Mouse (Mus musculus): ENCODE measurements around the gene Mybpc2. TPM values are rescaled to one million over a fixed set of nuclear protein-coding genes. Genes with fewer than 3 reads are reported as not detected.

Gene Mybpc2
- polyA plus RNA-seq, 1 experiment from 2014 or later, result 0.09 TPM

- Histone ChIP-seq H3K27me3 (peaks cover 71% of the 10 kb centered on the region), H3K4me3 (replicated peaks) (no peak overlapping the region), H3K9me3 (no peaks in the 10 kb centered on the region), H3K9ac (replicated peaks) (no peak overlapping the region), H3K27ac (no peak overlapping the region), H3K4me1 (replicated peaks) (peaks cover 10% of the 10 kb centered on the region), H3K4me2 (no peak overlapping the region), H3K36me3 (no peaks in the 10 kb centered on the region)
- ATAC-seq (ENCODE audit: insufficient number of reproducible peaks, insufficient read depth, low FRiP score, low TSS enrichment, low read depth), result no peak
- WGBS, result 63% methylated on average over 3 of the region's 3 CpGs
Observed at GRCm38 (mm10) chr7:44520990-44521389, 3.5 kb downstream of the Mybpc2 start.

DNA sequence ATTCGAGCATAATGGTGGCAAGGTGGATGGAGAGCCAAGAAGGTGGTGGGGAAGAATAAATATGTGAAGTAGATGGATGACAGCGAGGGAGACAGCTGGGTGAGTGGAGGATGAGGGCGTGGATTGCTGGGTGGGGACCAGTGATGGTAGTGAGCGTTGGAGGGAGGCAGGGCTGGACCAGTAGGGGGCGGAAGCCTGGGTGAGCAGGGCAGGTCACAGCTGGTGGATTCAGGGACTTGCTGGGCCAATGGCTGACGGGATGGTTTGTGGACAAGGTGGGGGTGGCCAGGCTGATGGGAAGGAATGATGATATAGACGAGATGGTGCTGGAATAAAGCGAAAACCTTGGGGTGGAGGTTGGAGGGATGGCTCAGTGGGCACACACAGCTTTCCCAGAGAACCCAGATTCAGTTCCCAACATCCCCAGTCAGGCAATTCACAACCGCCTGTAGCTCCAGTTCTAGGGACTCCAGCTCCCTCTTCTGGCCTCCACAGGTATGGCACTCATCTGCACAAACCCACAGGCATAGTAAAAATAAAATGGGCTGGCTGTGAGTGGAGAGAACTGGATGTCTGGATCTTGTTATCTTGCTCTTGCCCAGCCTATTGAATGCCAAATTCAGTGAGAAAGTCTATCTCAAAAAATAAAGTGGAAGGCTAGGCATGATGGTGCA lies 5.1 kb downstream of the Mybpc2 start:
- H3K9me3 ChIP-seq, result no peaks in the 10 kb centered on the region
- no peak overlapping the region for H3K4me3 ChIP-seq (replicated peaks)
- H3K4me1 ChIP-seq (replicated peaks), result 0 out of 2 replicates have a peak, but pooled peaks cover 4% of the 10 kb centered on the region
- no peak overlapping the region for H3K9ac ChIP-seq (replicated peaks)
- no peak overlapping the region for H3K27ac ChIP-seq
- 67% methylated on average over 9 of the region's 9 CpGs for WGBS
- H3K27me3 ChIP-seq, result peaks cover 68% of the 10 kb centered on the region
- H3K36me3 ChIP-seq, result no peaks in the 10 kb centered on the region
- no peak overlapping the region for H3K4me2 ChIP-seq
- no peak for ATAC-seq (ENCODE audit: insufficient number of reproducible peaks, insufficient read depth, low FRiP score, low TSS enrichment, low read depth)

DNA sequence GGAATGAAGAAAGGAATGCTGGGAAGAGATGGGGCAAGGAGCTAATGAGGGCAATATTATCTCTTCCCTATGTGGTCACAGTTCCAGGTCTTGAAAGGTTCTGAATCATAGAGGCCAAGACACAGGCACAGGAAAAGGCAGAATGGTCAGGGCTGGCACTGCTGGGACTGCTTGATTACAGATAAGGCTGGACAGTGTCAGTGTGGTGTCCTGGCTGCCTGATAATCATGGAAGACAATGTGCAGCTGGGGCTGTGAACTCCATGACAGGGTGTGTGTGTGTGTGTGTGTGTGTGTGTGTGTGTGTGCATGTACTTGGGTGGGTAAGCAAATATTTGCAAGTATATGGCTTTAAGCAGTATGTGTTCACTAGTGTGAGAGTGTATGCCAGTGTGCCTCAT lies 17.0 kb downstream of the Mybpc2 start:
- Histone ChIP-seq H3K4me1 (replicated peaks) (no peaks in the 10 kb centered on the region), H3K9ac (replicated peaks) (no peak overlapping the region), H3K36me3 (no peaks in the 10 kb centered on the region), H3K27ac (no peak overlapping the region), H3K4me2 (no peak overlapping the region), H3K9me3 (peaks cover 6% of the 10 kb centered on the region; the same call in 1 of the 2 replicates), H3K27me3 (peaks cover 45% of the 10 kb centered on the region), H3K4me3 (replicated peaks) (no peak overlapping the region)
- ATAC-seq (ENCODE audit: insufficient number of reproducible peaks, insufficient read depth, low FRiP score, low TSS enrichment, low read depth), result no peak

DNA sequence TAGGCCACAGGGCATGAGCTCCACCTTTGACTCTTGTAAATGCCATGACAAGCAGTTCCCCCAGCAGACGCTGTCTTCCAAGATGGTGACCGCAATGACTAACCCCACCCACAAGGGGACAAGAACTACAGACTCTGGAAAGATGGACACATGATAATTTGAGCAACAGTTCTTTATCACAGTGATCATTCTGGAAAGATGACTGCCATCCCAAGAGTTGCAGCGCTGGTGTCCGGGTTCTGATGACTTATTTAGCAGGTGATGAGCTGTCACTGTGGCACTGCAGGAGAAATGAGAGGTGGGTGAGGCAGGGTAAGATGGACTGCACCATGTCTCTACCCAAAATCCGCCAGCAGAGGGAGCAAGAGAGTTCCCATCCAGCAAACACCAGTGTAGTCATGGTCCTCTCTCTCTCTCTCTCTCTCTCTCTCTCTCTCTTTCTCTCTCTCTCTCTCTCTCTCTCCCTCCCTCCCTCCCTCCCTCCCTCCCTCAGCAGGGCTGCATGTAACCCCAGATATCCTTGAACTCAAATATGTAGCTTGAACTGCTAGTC lies 22.8 kb downstream of the Mybpc2 start:
- no peak for ATAC-seq (ENCODE audit: insufficient number of reproducible peaks, insufficient read depth, low FRiP score, low TSS enrichment, low read depth)
- peaks cover 5% of the 10 kb centered on the region; the same call in 1 of the 2 replicates for H3K9me3 ChIP-seq
- peaks cover 5% of the 10 kb centered on the region; the same call in 1 of the 2 replicates for H3K4me1 ChIP-seq (replicated peaks)
- WGBS, result 40% methylated on average over 5 of the region's 5 CpGs
- no peak overlapping the region for H3K27ac ChIP-seq
- H3K4me2 ChIP-seq, result no peak overlapping the region
- H3K9ac ChIP-seq (replicated peaks), result no peak overlapping the region
- H3K27me3 ChIP-seq, result peaks cover 16% of the 10 kb centered on the region
- no peak overlapping the region for H3K4me3 ChIP-seq (replicated peaks)
- peaks cover 4% of the 10 kb centered on the region; the same call in 1 of the 2 replicates for H3K36me3 ChIP-seq

DNA sequence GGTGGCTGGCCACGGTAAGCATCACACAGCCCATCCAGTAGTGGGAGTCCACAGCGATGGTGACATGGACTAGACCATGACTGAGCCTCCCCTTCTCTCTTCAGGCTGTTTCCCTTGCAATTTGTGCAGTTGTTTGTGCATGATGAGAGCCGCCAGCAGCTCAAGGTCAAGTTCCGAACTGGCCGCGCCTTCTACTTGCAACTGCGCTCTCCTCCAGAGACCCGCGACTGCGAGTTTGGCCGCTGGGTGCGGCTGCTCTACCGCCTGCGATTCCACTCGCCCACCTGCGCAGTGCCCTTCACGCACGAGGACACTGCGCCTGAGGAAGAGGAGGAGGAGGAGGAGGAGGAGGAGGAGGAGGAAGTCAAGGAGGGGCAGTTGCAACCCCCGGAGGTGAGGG lies 24.4 kb downstream of the Mybpc2 start:
- WGBS, result 55% methylated on average over 20 of the region's 20 CpGs
- H3K9ac ChIP-seq (replicated peaks), result no peak overlapping the region
- H3K9me3 ChIP-seq, result peaks cover 5% of the 10 kb centered on the region; the same call in 1 of the 2 replicates
- H3K27ac ChIP-seq, result no peak overlapping the region
- ATAC-seq (ENCODE audit: insufficient number of reproducible peaks, insufficient read depth, low FRiP score, low TSS enrichment, low read depth), result no peak
- H3K4me1 ChIP-seq (replicated peaks), result peaks cover 13% of the 10 kb centered on the region
- H3K27me3 ChIP-seq, result peaks cover 16% of the 10 kb centered on the region
- peaks cover 4% of the 10 kb centered on the region; the same call in 1 of the 2 replicates for H3K36me3 ChIP-seq
- no peak overlapping the region for H3K4me2 ChIP-seq
- no peak overlapping the region for H3K4me3 ChIP-seq (replicated peaks)

- Histone ChIP-seq H3K9me3 (no peaks in the 10 kb centered on the region), H3K4me1 (replicated peaks) (peaks cover 20% of the 10 kb centered on the region), H3K4me2 (no peak overlapping the region), H3K9ac (replicated peaks) (no peak overlapping the region), H3K27me3 (peaks cover 16% of the 10 kb centered on the region), H3K4me3 (replicated peaks) (no peak overlapping the region), H3K36me3 (peaks cover 13% of the 10 kb centered on the region), H3K27ac (no peak overlapping the region)
- no peak for ATAC-seq (ENCODE audit: insufficient number of reproducible peaks, insufficient read depth, low FRiP score, low TSS enrichment, low read depth)
- WGBS, result 74% methylated on average over 1 of the region's 1 CpGs
Observed at GRCm38 (mm10) chr7:44498922-44499321, 25.5 kb downstream of the Mybpc2 start.

- peak overlapping the region; percentile 96; the same call in 1 of the 2 replicates for H3K27ac ChIP-seq
- 84% methylated on average over 10 of the region's 10 CpGs for WGBS
- no peak for ATAC-seq (ENCODE audit: insufficient number of reproducible peaks, insufficient read depth, low FRiP score, low TSS enrichment, low read depth)
Observed at GRCm38 (mm10) chr7:44497361-44498055, 26.9 kb downstream of the Mybpc2 start.

DNA sequence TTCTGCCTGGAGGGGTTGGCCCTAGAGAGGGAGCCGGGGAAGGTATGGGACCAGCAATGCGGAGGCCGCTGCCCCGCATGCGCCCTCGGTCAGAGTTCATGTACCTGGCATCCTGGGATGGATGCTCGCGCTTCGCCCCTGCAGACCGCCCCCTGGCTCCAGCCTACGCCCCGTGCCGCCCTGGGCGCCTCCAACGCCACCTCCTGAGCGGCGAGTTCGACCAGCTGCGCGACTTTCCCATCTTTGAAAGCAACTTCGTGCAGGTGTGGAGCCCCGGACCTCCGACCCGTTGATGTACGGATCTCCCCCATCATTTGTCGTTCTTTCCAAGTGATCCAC lies 27.7 kb downstream of the Mybpc2 start:
- no peak for ATAC-seq (ENCODE audit: insufficient number of reproducible peaks, insufficient read depth, low FRiP score, low TSS enrichment, low read depth)
- under 1% methylated on average over 25 of the region's 26 CpGs for WGBS
- H3K27ac ChIP-seq, result peak overlapping the region; percentile 96
- H3K4me2 ChIP-seq, result peak overlapping the region; percentile 76
- peaks cover 20% of the 10 kb centered on the region for H3K4me1 ChIP-seq (replicated peaks)
- H3K36me3 ChIP-seq, result peaks cover 35% of the 10 kb centered on the region
- H3K27me3 ChIP-seq, result peaks cover 16% of the 10 kb centered on the region
- peak overlapping the region; percentile 78 for H3K9ac ChIP-seq (replicated peaks)
- H3K4me3 ChIP-seq (replicated peaks), result peak overlapping the region; percentile 70
- H3K9me3 ChIP-seq, result no peaks in the 10 kb centered on the region

More at GRCm38 (mm10) chr7:44497361-44498055, 26.9 kb downstream of the Mybpc2 start:
- Histone ChIP-seq H3K27me3 (peaks cover 16% of the 10 kb centered on the region), H3K9me3 (no peaks in the 10 kb centered on the region), H3K9ac (replicated peaks) (no peak overlapping the region), H3K4me2 (peak overlapping the region; percentile 76), H3K4me1 (replicated peaks) (peaks cover 20% of the 10 kb centered on the region), H3K36me3 (peaks cover 27% of the 10 kb centered on the region), H3K4me3 (replicated peaks) (peak overlapping the region; percentile 70)

DNA sequence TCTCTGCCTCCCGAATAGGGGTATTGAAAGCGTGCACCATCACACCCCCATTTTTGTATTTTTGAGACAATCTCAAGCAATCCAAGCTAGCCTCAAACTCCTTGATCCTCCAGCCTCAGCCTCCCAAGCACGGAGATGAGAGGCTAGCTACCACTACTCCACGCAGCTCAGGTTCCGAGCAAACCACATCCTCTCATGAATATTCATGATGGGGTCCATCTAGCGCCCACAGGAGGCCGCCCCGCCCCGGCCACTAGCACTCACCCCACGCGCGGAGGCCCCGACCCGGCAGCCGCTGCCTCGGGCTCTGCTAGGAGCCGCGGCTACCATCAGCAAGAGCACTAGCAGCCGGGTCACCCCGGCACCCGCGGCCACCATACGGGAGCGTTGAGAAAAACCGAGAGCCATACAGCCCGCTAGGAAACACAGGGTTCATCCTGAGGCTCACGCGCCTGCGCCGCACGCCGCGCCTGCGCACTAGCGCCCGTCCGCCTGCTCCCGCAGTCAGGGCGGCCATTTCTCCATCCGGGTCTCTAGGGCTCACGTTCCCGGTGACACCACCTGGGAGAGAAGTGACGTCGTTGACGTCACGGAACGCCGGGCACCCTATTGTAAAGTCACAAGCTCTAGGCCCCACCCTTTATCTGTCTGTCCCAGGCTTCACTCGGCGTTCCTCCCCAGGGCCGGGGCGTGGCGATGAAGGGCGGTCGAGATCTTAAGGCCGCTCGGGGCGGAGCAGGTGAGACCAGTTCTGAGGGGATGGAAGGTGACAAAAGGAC lies 28.3 kb downstream of the Mybpc2 start, which contains the start of the genes Emc10 and Fam71e1:
Gene Emc10 (minus strand): TSS at position 538 of the 779 bp plus-strand sequence.
Gene Fam71e1 (plus strand): TSS at position 590 of the 779 bp plus-strand sequence.
- under 1% methylated on average over 58 of the region's 58 CpGs for WGBS
- no peaks in the 10 kb centered on the region for H3K9me3 ChIP-seq
- peak; percentile 96 for ATAC-seq (ENCODE audit: insufficient number of reproducible peaks, insufficient read depth, low FRiP score, low TSS enrichment, low read depth)
- peak within 1 kb of the TSS; percentile 70 for H3K4me3 ChIP-seq (replicated peaks)
- peak within 1 kb of the TSS; percentile 86 for H3K9ac ChIP-seq (replicated peaks)
- H3K27me3 ChIP-seq, result peaks cover 15% of the 10 kb centered on the region
- peaks cover 20% of the 10 kb centered on the region for H3K4me1 ChIP-seq (replicated peaks)
- H3K36me3 ChIP-seq, result peaks cover 41% of the 10 kb centered on the region
- peak within 1 kb of the TSS; percentile 96 for H3K27ac ChIP-seq
- peak within 1 kb of the TSS; percentile 76 for H3K4me2 ChIP-seq

DNA sequence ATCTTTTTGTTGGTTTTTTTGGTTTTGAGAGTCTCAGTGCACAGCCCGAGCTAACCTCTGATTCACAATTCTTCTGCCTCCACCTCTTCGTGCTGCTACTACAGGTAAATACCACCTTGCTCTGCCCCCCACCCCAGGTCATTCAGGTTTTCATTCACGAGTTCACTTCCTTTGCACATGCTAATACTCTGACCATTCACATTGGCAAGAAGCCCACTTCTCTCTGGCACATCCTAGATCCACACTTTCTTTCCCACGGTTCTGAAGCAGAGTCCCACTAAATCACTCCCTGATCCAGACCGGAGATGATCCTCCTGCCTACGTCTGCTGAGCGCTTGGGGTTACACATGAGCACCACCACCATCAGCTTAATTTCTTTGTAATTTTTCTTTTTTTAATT lies 29.4 kb downstream of the Mybpc2 start:
- WGBS, result 88% methylated on average over 7 of the region's 7 CpGs
- H3K27ac ChIP-seq, result no peak overlapping the region
- no peak for ATAC-seq (ENCODE audit: insufficient number of reproducible peaks, insufficient read depth, low FRiP score, low TSS enrichment, low read depth)
- H3K27me3 ChIP-seq, result peaks cover 5% of the 10 kb centered on the region
- H3K4me2 ChIP-seq, result peak overlapping the region; percentile 76
- peaks cover 20% of the 10 kb centered on the region for H3K4me1 ChIP-seq (replicated peaks)
- peak overlapping the region; percentile 86 for H3K9ac ChIP-seq (replicated peaks)
- no peaks in the 10 kb centered on the region for H3K9me3 ChIP-seq
- peaks cover 52% of the 10 kb centered on the region for H3K36me3 ChIP-seq
- H3K4me3 ChIP-seq (replicated peaks), result peak overlapping the region; percentile 70

All from limb, embryonic 12.5 days (tissue).